Mouse (Mus musculus): ENCODE data around the gene Krt20.

DNA sequence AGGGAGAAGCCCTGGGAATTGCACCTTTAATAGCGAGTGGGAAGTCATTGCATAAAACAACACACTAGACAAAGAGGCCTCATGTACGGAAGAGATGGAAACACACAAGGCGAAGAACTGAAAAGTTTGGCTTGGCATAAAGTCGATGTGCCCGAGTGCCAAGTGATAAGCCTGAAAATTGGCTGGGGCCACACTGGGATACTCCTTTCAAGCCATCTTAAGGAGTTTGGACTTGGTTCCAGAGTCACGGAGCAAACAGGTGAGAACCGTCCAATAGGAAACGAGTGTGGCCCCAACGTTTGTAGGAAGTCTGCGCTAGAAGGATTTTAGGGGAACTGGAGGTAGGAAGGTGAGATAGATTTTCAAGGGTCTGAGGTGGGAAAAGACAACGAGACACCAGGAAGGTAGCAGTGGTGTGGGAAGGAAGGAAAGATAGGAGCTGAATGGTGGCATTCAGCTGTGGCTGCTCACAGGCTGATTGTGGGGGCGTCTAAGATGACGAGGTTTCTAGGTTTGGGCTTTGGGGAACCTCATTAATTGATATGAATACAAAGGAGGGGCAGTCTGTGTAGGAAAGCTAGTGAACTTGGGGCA is 37.9 kb downstream of the Krt20 start:
- TF ChIP-seq CTCF (IDR thresholded peaks at IDR 0.05; ENCODE audit: borderline replicate concordance, insufficient read depth, low read length) (no peak), POLR2A (IDR thresholded peaks at IDR 0.05; ENCODE audit: low read depth, low read length) (no peak)
